Mouse (Mus musculus): ENCODE results near the gene Apoa4. TPM values are rescaled to one million over a fixed set of nuclear protein-coding genes. Genes with fewer than 3 reads are reported as not detected.

The Apoa4 gene
- total and polyA plus RNA-seq, 3 experiments: not detected

- Histone ChIP-seq H3K9me3 (replicated peaks; ENCODE audit: insufficient read depth, low read length) (no peaks in the 10 kb centered on the region), H3K4me3 (ENCODE audit: control insufficient read depth in 1 of 2, insufficient read depth in 1 of 2, low read depth in 2 of 2, low read length in 2 of 2) (no peak overlapping the region), H3K9ac (ENCODE audit: control insufficient read depth, low read depth, low read length, poor library complexity, severe bottlenecking) (peak overlapping the region; percentile 51), H3K36me3 (ENCODE audit: control insufficient read depth in 1 of 2, insufficient read depth in 2 of 2, low read length in 2 of 2) (peaks cover 3 to 49% of the 10 kb centered on the region in 2 experiments), H3K4me1 (ENCODE audit: control insufficient read depth in 1 of 2, insufficient read depth in 2 of 2, low read length in 2 of 2) (peaks cover 38 to 54% of the 10 kb centered on the region in 2 experiments), H3K79me2 (ENCODE audit: control insufficient read depth, insufficient read depth, low read length, poor library complexity) (no peaks in the 10 kb centered on the region), H3K27ac (ENCODE audit: control insufficient read depth, low read depth, low read length) (peak overlapping the region; percentile 99), H3K27me3 (ENCODE audit: control insufficient read depth in 1 of 2, insufficient read depth in 2 of 2, low read length in 2 of 2) (no peaks in the 10 kb centered on the region)
- peak; percentile 76 for DNase-seq (ENCODE audit: low read depth, low spot score)
- TF ChIP-seq GATA1 (IDR thresholded peaks at IDR 0.05; ENCODE audit: low read depth, low read length) (peak; percentile 80), MAFK (IDR thresholded peaks at IDR 0.05; ENCODE audit: borderline replicate concordance, low read depth, low read length) (no peak), EP300 (IDR thresholded peaks at IDR 0.05; ENCODE audit: low read depth in 1 of 2, low read length in 2 of 2) (peak in 1 of 2 experiments; percentile 32; a peak in 2 of 4 replicates), ZKSCAN1 (IDR thresholded peaks at IDR 0.05; ENCODE audit: low read depth, low read length) (no peak), POLR2AphosphoS2 (IDR thresholded peaks at IDR 0.05; ENCODE audit: low read length) (no peak), TAL1 (IDR thresholded peaks at IDR 0.05; ENCODE audit: low read length) (no peak), TCF12 (IDR thresholded peaks at IDR 0.05; ENCODE audit: low read depth, low read length) (no peak), MAX (IDR thresholded peaks at IDR 0.05; ENCODE audit: low read length) (no peak), CTCF (IDR thresholded peaks at IDR 0.05 in 2 of 3, conservative IDR thresholded peaks at IDR 0.05 in 1 of 3; ENCODE audit: control insufficient read depth in 1 of 3, insufficient read depth in 1 of 3, low read depth in 2 of 3, low read length in 3 of 3, poor library complexity in 1 of 3, severe bottlenecking in 1 of 3) (no peak), MYC (IDR thresholded peaks at IDR 0.05; ENCODE audit: low read depth, low read length) (0 out of 2 replicates have a peak, but pooled peaks have one; percentile 39), GABPA (IDR thresholded peaks at IDR 0.05; ENCODE audit: low read depth, low read length) (no peak), JUND (IDR thresholded peaks at IDR 0.05; ENCODE audit: low read depth, low read length) (no peak), ELF1 (IDR thresholded peaks at IDR 0.05; ENCODE audit: low read depth, low read length) (no peak), E2F4 (IDR thresholded peaks at IDR 0.05; ENCODE audit: borderline replicate concordance, low read depth, low read length) (no peak), NRF1 (IDR thresholded peaks at IDR 0.05; ENCODE audit: insufficient read depth, low read depth, low read length, poor library complexity, severe bottlenecking) (no peak), BHLHE40 (IDR thresholded peaks at IDR 0.05; ENCODE audit: borderline replicate concordance, low read depth, low read length) (no peak), ZNF384 (IDR thresholded peaks at IDR 0.05; ENCODE audit: low read depth, low read length) (peak; percentile 94), KAT2A (conservative IDR thresholded peaks at IDR 0.05; ENCODE audit: low read depth, low read length) (no peak), UBTF (IDR thresholded peaks at IDR 0.05; ENCODE audit: borderline replicate concordance, insufficient read depth, low read depth, low read length) (no peak), SMC3 (IDR thresholded peaks at IDR 0.05; ENCODE audit: low read depth, low read length) (no peak), NELFE (IDR thresholded peaks at IDR 0.05; ENCODE audit: low read depth, low read length) (no peak), MAZ (IDR thresholded peaks at IDR 0.05; ENCODE audit: low read depth, low read length) (no peak), USF2 (IDR thresholded peaks at IDR 0.05; ENCODE audit: borderline replicate concordance in 1 of 2, insufficient read depth in 1 of 2, low read depth in 1 of 2, low read length in 2 of 2) (no peak), MXI1 (IDR thresholded peaks at IDR 0.05; ENCODE audit: low read depth, low read length) (no peak), SIN3A (IDR thresholded peaks at IDR 0.05; ENCODE audit: low read length) (no peak), ETS1 (IDR thresholded peaks at IDR 0.05; ENCODE audit: low read depth, low read length) (no peak), MYB (IDR thresholded peaks at IDR 0.05; ENCODE audit: low read depth, low read length) (no peak), HCFC1 (IDR thresholded peaks at IDR 0.05; ENCODE audit: low read depth, low read length) (no peak), ZMIZ1 (IDR thresholded peaks at IDR 0.05; ENCODE audit: low read depth, low read length) (no peak), ZC3H11A (IDR thresholded peaks at IDR 0.05; ENCODE audit: low read depth, low read length) (no peak)
Observed at GRCm38 (mm10) chr9:46218176-46218575, 22.3 kb upstream of the Apoa4 start.

Measured in MEL (cell line).